Mouse (Mus musculus): ENCODE data around the gene Zfhx3. TPM values are rescaled to one million over a fixed set of nuclear protein-coding genes. Genes with fewer than 3 reads are reported as not detected.

The Zfhx3 gene
- total and polyA plus RNA-seq, 3 experiments = 0.23 to 2.5 TPM; not detected in 1

GRCm38 (mm10) chr8:108799250-108799649 lies 856.8 kb downstream of the Zfhx3 start:
- Histone ChIP-seq H3K9ac (ENCODE audit: control insufficient read depth, low read depth, low read length, poor library complexity, severe bottlenecking) (no peak overlapping the region), H3K4me3 (ENCODE audit: control insufficient read depth in 1 of 2, insufficient read depth in 1 of 2, low read depth in 2 of 2, low read length in 2 of 2) (no peak overlapping the region), H3K36me3 (ENCODE audit: control insufficient read depth in 1 of 2, insufficient read depth in 2 of 2, low read length in 2 of 2) (no peaks in the 10 kb centered on the region), H3K4me1 (ENCODE audit: control insufficient read depth in 1 of 2, insufficient read depth in 2 of 2, low read length in 2 of 2) (no peaks in the 10 kb centered on the region), H3K79me2 (ENCODE audit: control insufficient read depth, insufficient read depth, low read length, poor library complexity) (no peaks in the 10 kb centered on the region), H3K27me3 (ENCODE audit: control insufficient read depth in 1 of 2, insufficient read depth in 2 of 2, low read length in 2 of 2) (no peaks in the 10 kb centered on the region), H3K9me3 (replicated peaks; ENCODE audit: insufficient read depth, low read length) (no peaks in the 10 kb centered on the region), H3K27ac (ENCODE audit: control insufficient read depth, low read depth, low read length) (no peak overlapping the region)
- DNase-seq (ENCODE audit: low read depth, low spot score) = no peak
- TF ChIP-seq ZC3H11A (IDR thresholded peaks at IDR 0.05; ENCODE audit: low read depth, low read length) = no peak
- no peak for TF ChIP-seq ZMIZ1 (IDR thresholded peaks at IDR 0.05; ENCODE audit: low read depth, low read length)
- TF ChIP-seq SMC3 (IDR thresholded peaks at IDR 0.05; ENCODE audit: low read depth, low read length) = no peak
- TF ChIP-seq MAX (IDR thresholded peaks at IDR 0.05; ENCODE audit: low read length) = no peak
- no peak for TF ChIP-seq EP300 (IDR thresholded peaks at IDR 0.05; ENCODE audit: low read depth in 1 of 2, low read length in 2 of 2)
- no peak for TF ChIP-seq ELF1 (IDR thresholded peaks at IDR 0.05; ENCODE audit: low read depth, low read length)
- TF ChIP-seq RAD21 (IDR thresholded peaks at IDR 0.05; ENCODE audit: low read depth, low read length) = no peak
- TF ChIP-seq POLR2AphosphoS5 (IDR thresholded peaks at IDR 0.05; ENCODE audit: borderline replicate concordance, low read depth, low read length) = no peak
- no peak for TF ChIP-seq CTCF (IDR thresholded peaks at IDR 0.05 in 2 of 3, conservative IDR thresholded peaks at IDR 0.05 in 1 of 3; ENCODE audit: control insufficient read depth in 1 of 3, insufficient read depth in 1 of 3, low read depth in 2 of 3, low read length in 3 of 3, poor library complexity in 1 of 3, severe bottlenecking in 1 of 3)
- no peak for TF ChIP-seq ETS1 (IDR thresholded peaks at IDR 0.05; ENCODE audit: low read depth, low read length)
- TF ChIP-seq HCFC1 (IDR thresholded peaks at IDR 0.05; ENCODE audit: low read depth, low read length) = no peak
- no peak for TF ChIP-seq POLR2AphosphoS2 (IDR thresholded peaks at IDR 0.05; ENCODE audit: low read length)

DNA sequence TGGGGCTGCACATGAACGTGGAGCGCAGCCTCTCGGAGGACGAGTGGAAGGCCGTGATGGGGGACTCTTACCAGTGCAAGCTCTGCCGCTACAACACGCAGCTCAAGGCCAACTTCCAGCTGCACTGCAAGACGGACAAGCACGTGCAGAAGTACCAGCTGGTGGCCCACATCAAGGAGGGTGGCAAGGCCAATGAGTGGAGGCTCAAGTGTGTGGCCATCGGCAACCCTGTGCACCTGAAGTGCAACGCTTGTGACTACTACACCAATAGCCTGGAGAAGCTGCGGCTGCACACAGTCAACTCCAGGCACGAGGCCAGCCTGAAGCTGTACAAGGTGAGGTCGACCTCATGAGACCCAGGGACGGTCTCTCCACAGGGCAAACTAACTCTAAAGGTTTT lies 857.9 kb downstream of the Zfhx3 start:
- no peak overlapping the region for H3K4me3 ChIP-seq (ENCODE audit: control insufficient read depth in 1 of 2, insufficient read depth in 1 of 2, low read depth in 2 of 2, low read length in 2 of 2)
- no peak overlapping the region for H3K27ac ChIP-seq (ENCODE audit: control insufficient read depth, low read depth, low read length)
- no peak for DNase-seq (ENCODE audit: low read depth, low spot score)
- H3K27me3 ChIP-seq (ENCODE audit: control insufficient read depth in 1 of 2, insufficient read depth in 2 of 2, low read length in 2 of 2) = no peaks in the 10 kb centered on the region
- no peaks in the 10 kb centered on the region for H3K9me3 ChIP-seq (replicated peaks; ENCODE audit: insufficient read depth, low read length)
- no peaks in the 10 kb centered on the region for H3K79me2 ChIP-seq (ENCODE audit: control insufficient read depth, insufficient read depth, low read length, poor library complexity)
- H3K4me1 ChIP-seq (ENCODE audit: control insufficient read depth in 1 of 2, insufficient read depth in 2 of 2, low read length in 2 of 2) = no peaks in the 10 kb centered on the region
- H3K36me3 ChIP-seq (ENCODE audit: control insufficient read depth in 1 of 2, insufficient read depth in 2 of 2, low read length in 2 of 2) = no peaks in the 10 kb centered on the region
- no peak for TF ChIP-seq ZNF384 (IDR thresholded peaks at IDR 0.05; ENCODE audit: low read depth, low read length)
- no peak for TF ChIP-seq ETS1 (IDR thresholded peaks at IDR 0.05; ENCODE audit: low read depth, low read length)
- no peak for TF ChIP-seq MYC (IDR thresholded peaks at IDR 0.05; ENCODE audit: low read depth, low read length)
- TF ChIP-seq POLR2AphosphoS2 (IDR thresholded peaks at IDR 0.05; ENCODE audit: low read length) = no peak
- no peak for TF ChIP-seq CTCF (IDR thresholded peaks at IDR 0.05 in 2 of 3, conservative IDR thresholded peaks at IDR 0.05 in 1 of 3; ENCODE audit: control insufficient read depth in 1 of 3, insufficient read depth in 1 of 3, low read depth in 2 of 3, low read length in 3 of 3, poor library complexity in 1 of 3, severe bottlenecking in 1 of 3)
- no peak for TF ChIP-seq POLR2AphosphoS5 (IDR thresholded peaks at IDR 0.05; ENCODE audit: borderline replicate concordance, low read depth, low read length)
- TF ChIP-seq POLR2A (IDR thresholded peaks at IDR 0.05; ENCODE audit: control insufficient read depth in 1 of 2, insufficient read depth in 1 of 2, low read depth in 1 of 2, low read length in 2 of 2, poor library complexity in 1 of 2) = no peak
- TF ChIP-seq EP300 (IDR thresholded peaks at IDR 0.05; ENCODE audit: low read depth in 1 of 2, low read length in 2 of 2) = no peak
- TF ChIP-seq NELFE (IDR thresholded peaks at IDR 0.05; ENCODE audit: low read depth, low read length) = no peak
- TF ChIP-seq MXI1 (IDR thresholded peaks at IDR 0.05; ENCODE audit: low read depth, low read length) = no peak
- no peak for TF ChIP-seq JUND (IDR thresholded peaks at IDR 0.05; ENCODE audit: low read depth, low read length)
- no peak for TF ChIP-seq MAZ (IDR thresholded peaks at IDR 0.05; ENCODE audit: low read depth, low read length)
- no peak for TF ChIP-seq GATA1 (IDR thresholded peaks at IDR 0.05; ENCODE audit: low read depth, low read length)
- TF ChIP-seq ZMIZ1 (IDR thresholded peaks at IDR 0.05; ENCODE audit: low read depth, low read length) = no peak
- TF ChIP-seq KAT2A (conservative IDR thresholded peaks at IDR 0.05; ENCODE audit: low read depth, low read length) = no peak
- no peak for TF ChIP-seq HCFC1 (IDR thresholded peaks at IDR 0.05; ENCODE audit: low read depth, low read length)
- no peak for TF ChIP-seq TAL1 (IDR thresholded peaks at IDR 0.05; ENCODE audit: low read length)
- no peak overlapping the region for H3K9ac ChIP-seq (ENCODE audit: control insufficient read depth, low read depth, low read length, poor library complexity, severe bottlenecking)

Data from MEL (cell line).